Mouse (Mus musculus): ENCODE measurements at regions not wholly inside any gene's neighbourhood (a gene's known extent, or its start where the extent isn't known, plus 50 kb on each side); places are given as distances from the start of the nearest gene placed in this dataset.

- DNase-seq: no peak
- Histone ChIP-seq H3K4me1 (ENCODE audit: control insufficient read depth, insufficient read depth, low read length) (no peaks in the 10 kb centered on the region), H3K27me3 (ENCODE audit: control insufficient read depth, insufficient read depth, low read length) (peaks cover 2% of the 10 kb centered on the region; the same call in 1 of the 2 replicates), H3K27ac (ENCODE audit: insufficient read depth, low read length) (peak overlapping the region; percentile 30; the same call in 1 of the 2 replicates), H3K4me3 (replicated peaks; ENCODE audit: insufficient read depth, low read depth, low read length) (no peak overlapping the region)
- WGBS: 80% methylated on average over 2 of the region's 2 CpGs
- TF ChIP-seq POLR2A (IDR thresholded peaks at IDR 0.05; ENCODE audit: borderline replicate concordance, insufficient read depth, low read length) (no peak), CTCF (IDR thresholded peaks at IDR 0.05; ENCODE audit: borderline replicate concordance, insufficient read depth, low read depth, low read length) (no peak)
Observed at GRCm38 (mm10) chr2:159062666-159063065, 268.1 kb downstream of the Dhx35 start.

- H3K4me1 ChIP-seq (ENCODE audit: control insufficient read depth, insufficient read depth, low read length): peaks cover 10% of the 10 kb centered on the region
- no peak overlapping the region for H3K4me3 ChIP-seq (replicated peaks; ENCODE audit: insufficient read depth, low read depth, low read length)
- TF ChIP-seq CTCF (IDR thresholded peaks at IDR 0.05; ENCODE audit: borderline replicate concordance, insufficient read depth, low read depth, low read length) (no peak), POLR2A (IDR thresholded peaks at IDR 0.05; ENCODE audit: borderline replicate concordance, insufficient read depth, low read length) (no peak)
- 50% methylated on average over 9 of the region's 9 CpGs for WGBS
- H3K27ac ChIP-seq (ENCODE audit: insufficient read depth, low read length): no peak overlapping the region
- peaks cover 2% of the 10 kb centered on the region; the same call in 1 of the 2 replicates for H3K27me3 ChIP-seq (ENCODE audit: control insufficient read depth, insufficient read depth, low read length)
- DNase-seq: no peak
Observed at GRCm38 (mm10) chr2:159064403-159064970, 269.9 kb downstream of the Dhx35 start.

GRCm38 (mm10) chr2:159067506-159067905, 272.9 kb downstream of the Dhx35 start:
- peaks cover 2% of the 10 kb centered on the region; the same call in 1 of the 2 replicates for H3K27me3 ChIP-seq (ENCODE audit: control insufficient read depth, insufficient read depth, low read length)
- 50% methylated on average over 7 of the region's 7 CpGs for WGBS

GRCm38 (mm10) chr2:159068303-159069020, 273.9 kb downstream of the Dhx35 start:
- Histone ChIP-seq H3K4me3 (replicated peaks; ENCODE audit: insufficient read depth, low read depth, low read length) (no peak overlapping the region), H3K27me3 (ENCODE audit: control insufficient read depth, insufficient read depth, low read length) (peaks cover 2% of the 10 kb centered on the region; the same call in 1 of the 2 replicates), H3K4me1 (ENCODE audit: control insufficient read depth, insufficient read depth, low read length) (peaks cover 10% of the 10 kb centered on the region), H3K27ac (ENCODE audit: insufficient read depth, low read length) (no peak overlapping the region)
- DNase-seq: no peak
- TF ChIP-seq CTCF (IDR thresholded peaks at IDR 0.05; ENCODE audit: borderline replicate concordance, insufficient read depth, low read depth, low read length): no peak
- no peak for TF ChIP-seq POLR2A (IDR thresholded peaks at IDR 0.05; ENCODE audit: borderline replicate concordance, insufficient read depth, low read length)
- WGBS: 37% methylated on average over 7 of the region's 7 CpGs

More at GRCm38 (mm10) chr2:159067506-159067905, 272.9 kb downstream of the Dhx35 start:
- peaks cover 10% of the 10 kb centered on the region for H3K4me1 ChIP-seq (ENCODE audit: control insufficient read depth, insufficient read depth, low read length)
- no peak overlapping the region for H3K27ac ChIP-seq (ENCODE audit: insufficient read depth, low read length)
- DNase-seq: no peak
- no peak for TF ChIP-seq CTCF (IDR thresholded peaks at IDR 0.05; ENCODE audit: borderline replicate concordance, insufficient read depth, low read depth, low read length)
- no peak for TF ChIP-seq POLR2A (IDR thresholded peaks at IDR 0.05; ENCODE audit: borderline replicate concordance, insufficient read depth, low read length)
- H3K4me3 ChIP-seq (replicated peaks; ENCODE audit: insufficient read depth, low read depth, low read length): no peak overlapping the region

- Histone ChIP-seq H3K27ac (ENCODE audit: insufficient read depth, low read length) (no peak overlapping the region), H3K27me3 (ENCODE audit: control insufficient read depth, insufficient read depth, low read length) (peaks cover 3% of the 10 kb centered on the region; the same call in 1 of the 2 replicates), H3K4me1 (ENCODE audit: control insufficient read depth, insufficient read depth, low read length) (peaks cover 10% of the 10 kb centered on the region), H3K4me3 (replicated peaks; ENCODE audit: insufficient read depth, low read depth, low read length) (no peak overlapping the region)
- TF ChIP-seq POLR2A (IDR thresholded peaks at IDR 0.05; ENCODE audit: borderline replicate concordance, insufficient read depth, low read length): no peak
- no peak for TF ChIP-seq CTCF (IDR thresholded peaks at IDR 0.05; ENCODE audit: borderline replicate concordance, insufficient read depth, low read depth, low read length)
- WGBS: under 1% methylated on average over 6 of the region's 6 CpGs
- peak; percentile 74 to 89 for DNase-seq
Observed at GRCm38 (mm10) chr2:159069180-159069579, 274.6 kb downstream of the Dhx35 start.

GRCm38 (mm10) chr2:159072997-159073690, 278.5 kb downstream of the Dhx35 start:
- 87% methylated on average over 7 of the region's 7 CpGs for whole genome bisulfite sequencing
- no peak for DNase-seq
- no peak for TF ChIP-seq POLR2A (IDR thresholded peaks at IDR 0.05; ENCODE audit: borderline replicate concordance, insufficient read depth, low read length)
- TF ChIP-seq CTCF (IDR thresholded peaks at IDR 0.05; ENCODE audit: borderline replicate concordance, insufficient read depth, low read depth, low read length): no peak
- H3K27me3 ChIP-seq (ENCODE audit: control insufficient read depth, insufficient read depth, low read length): peaks cover 3% of the 10 kb centered on the region; the same call in 1 of the 2 replicates
- no peak overlapping the region for H3K27ac ChIP-seq (ENCODE audit: insufficient read depth, low read length)
- no peak overlapping the region for H3K4me3 ChIP-seq (replicated peaks; ENCODE audit: insufficient read depth, low read depth, low read length)
- H3K4me1 ChIP-seq (ENCODE audit: control insufficient read depth, insufficient read depth, low read length): peaks cover 10% of the 10 kb centered on the region

- Histone ChIP-seq H3K27ac (ENCODE audit: insufficient read depth, low read length) (no peak overlapping the region), H3K27me3 (ENCODE audit: control insufficient read depth, insufficient read depth, low read length) (peaks cover 1% of the 10 kb centered on the region; the same call in 1 of the 2 replicates), H3K4me3 (replicated peaks; ENCODE audit: insufficient read depth, low read depth, low read length) (no peak overlapping the region), H3K4me1 (ENCODE audit: control insufficient read depth, insufficient read depth, low read length) (no peaks in the 10 kb centered on the region)
- no peak for DNase-seq
- TF ChIP-seq POLR2A (IDR thresholded peaks at IDR 0.05; ENCODE audit: borderline replicate concordance, insufficient read depth, low read length): no peak
- no peak for TF ChIP-seq CTCF (IDR thresholded peaks at IDR 0.05; ENCODE audit: borderline replicate concordance, insufficient read depth, low read depth, low read length)
- WGBS: 70% methylated on average over 7 of the region's 7 CpGs
Observed at GRCm38 (mm10) chr2:159079836-159080235, 285.2 kb downstream of the Dhx35 start.
